Mouse (Mus musculus) intestine, embryonic 15.5 days (tissue): ENCODE results near the gene Gm48551. TPM values are rescaled to one million over a fixed set of nuclear protein-coding genes. Genes with fewer than 3 reads are reported as not detected.

Experiments
- ATAC-seq: fragments of 200-750 bp; cut with Nextera tagmentation; 2 replicates; pipeline ENCODE4 v1.8.0; 2017; ENCODE audit warnings: moderate TSS enrichment, moderate library complexity
- H3K27ac ChIP-seq: fragments of 300-500 bp; sonication (generic); 2 replicates; pipeline ENCODE4 v1.5.1; 2015; ENCODE audit warnings: mild to moderate bottlenecking, inconsistent platforms
- H3K27me3 ChIP-seq: fragments of 300-500 bp; sonication (generic); replicated peaks from 2 replicates; pipeline ENCODE4 v1.6.1; 2015; ENCODE audit warnings: inconsistent platforms
- H3K36me3 ChIP-seq: fragments of 300-500 bp; sonication (generic); 2 replicates; pipeline ENCODE4 v1.6.1; 2015; ENCODE audit warnings: inconsistent platforms
- H3K4me1 ChIP-seq: fragments of 300-500 bp; sonication (generic); replicated peaks from 2 replicates; pipeline ENCODE4 v1.6.1; 2015; ENCODE audit warnings: inconsistent platforms
- H3K4me2 ChIP-seq: fragments of 300-500 bp; sonication (generic); replicated peaks from 2 replicates; pipeline ENCODE4 v1.6.1; 2015; ENCODE audit warnings: mild to moderate bottlenecking, inconsistent platforms
- H3K4me3 ChIP-seq: fragments of 300-500 bp; sonication (generic); replicated peaks from 2 replicates; pipeline ENCODE4 v1.5.1; 2015; ENCODE audit warnings: inconsistent platforms
- H3K9ac ChIP-seq: fragments of 300-500 bp; sonication (generic); 2 replicates; pipeline ENCODE4 v1.6.1; 2015; ENCODE audit warnings: inconsistent platforms
- H3K9me3 ChIP-seq: fragments of 300-500 bp; sonication (generic); 2 replicates; pipeline ENCODE4 v1.6.1; 2016; ENCODE audit warnings: inconsistent platforms
- WGBS: fragments of 180-500 bp; shearing (Covaris S2); methylation state at CpG from one replicate; pipeline ENCODE4 v1.1.7; 2015; 5-methylcytosine and 5-hydroxymethylcytosine counted together
- polyA plus RNA-seq: library from polyadenylated mRNA; unstranded; fragments of >200 nt; fragmentation: Nextera tagmentation; extraction: Ambion mirVana; gene quantifications from 2 replicates; pipeline ENCODE4 v1.2.1, GENCODE M21; 2015

Gm48551 gene
- polyA plus RNA-seq, 1 experiment from 2014 or later: 2.8 TPM

DNA sequence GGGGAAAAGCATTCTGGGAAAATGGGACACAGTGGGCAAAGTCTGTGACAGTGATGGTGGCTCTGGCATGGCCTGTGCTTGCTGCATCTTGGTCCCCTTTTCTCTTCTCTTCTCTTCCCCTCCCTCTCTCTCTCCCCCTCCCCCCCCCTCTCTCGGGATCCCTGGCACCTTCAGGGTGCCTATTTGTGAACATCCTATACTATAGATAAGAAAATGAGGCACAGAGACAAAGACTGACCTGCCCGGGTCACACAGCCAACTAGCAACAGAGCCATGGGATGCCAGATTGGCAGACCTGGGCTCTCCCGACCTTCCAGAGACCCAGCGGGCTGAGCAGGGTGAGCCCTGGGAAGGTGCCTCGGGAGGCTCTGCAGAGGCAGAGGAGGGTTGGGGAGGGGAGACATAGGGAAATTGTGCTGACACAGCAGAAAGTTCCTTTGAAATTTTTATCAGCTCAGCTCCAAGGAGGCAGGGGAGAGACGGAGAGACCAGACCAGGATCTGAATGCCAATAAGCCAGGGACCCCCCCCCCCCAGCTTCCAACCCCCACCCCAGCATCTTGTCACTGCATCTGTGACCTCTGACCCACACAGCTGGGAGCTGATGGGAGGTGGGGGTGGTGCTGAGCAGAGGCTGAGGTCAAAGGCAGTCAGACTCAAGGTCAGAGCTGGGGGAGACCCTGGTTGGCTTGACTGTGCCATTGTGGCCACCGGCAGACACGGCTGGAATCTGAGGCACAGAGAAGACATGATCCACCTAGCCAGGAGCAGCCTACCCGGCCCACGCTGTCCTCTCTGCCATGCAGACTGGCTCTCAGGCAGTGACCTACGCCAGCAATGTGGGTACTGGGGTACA lies 34.2 kb downstream of the Gm48551 start:
- ATAC-seq: no peak
- 54% methylated on average over 11 of the region's 11 CpGs for WGBS
- no peak overlapping the region for H3K27ac ChIP-seq
- no peaks in the 10 kb centered on the region for H3K36me3 ChIP-seq
- no peak overlapping the region for H3K9ac ChIP-seq
- no peak overlapping the region for H3K4me2 ChIP-seq
- H3K4me1 ChIP-seq: peaks cover 51% of the 10 kb centered on the region
- no peaks in the 10 kb centered on the region for H3K27me3 ChIP-seq
- no peaks in the 10 kb centered on the region for H3K9me3 ChIP-seq
- no peak overlapping the region for H3K4me3 ChIP-seq

DNA sequence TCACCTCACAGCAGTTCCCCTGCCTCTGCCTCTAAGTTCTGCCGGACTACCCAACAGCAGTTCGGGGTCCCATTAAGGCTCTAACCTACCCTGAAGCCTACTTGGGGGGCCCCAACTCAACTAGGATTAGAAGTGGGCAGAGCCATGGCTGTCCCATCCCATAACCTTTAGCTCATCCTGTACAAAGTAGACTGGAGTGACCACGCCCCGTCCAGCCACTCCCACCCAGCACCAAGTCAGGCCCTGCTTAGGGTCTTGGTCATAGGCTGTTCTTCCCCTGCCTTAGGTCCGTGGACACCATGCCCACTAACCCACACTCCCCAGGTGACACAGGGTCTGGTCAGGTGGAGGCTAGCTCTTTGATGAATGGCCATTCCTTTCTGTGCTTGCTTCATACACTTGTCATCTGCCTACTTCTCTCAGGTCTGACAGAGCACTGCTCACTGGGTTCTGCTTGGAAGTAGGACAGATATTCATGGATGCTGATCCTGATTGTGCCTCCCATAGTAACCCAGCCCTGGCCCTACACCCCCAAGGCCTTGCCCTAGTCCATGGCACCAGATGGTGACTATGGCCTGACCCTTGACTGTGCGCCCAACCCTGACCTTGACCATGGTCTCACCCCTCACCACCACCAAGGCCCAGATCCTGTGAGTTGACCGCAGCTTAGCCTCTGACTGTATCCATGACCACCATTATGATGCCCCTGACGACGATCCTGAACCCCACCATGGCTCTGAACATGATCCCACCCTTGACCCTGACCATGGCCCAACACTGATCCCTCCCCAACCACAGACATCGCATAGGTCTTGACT lies 35.1 kb downstream of the Gm48551 start:
- H3K9ac ChIP-seq: no peak overlapping the region
- 86% methylated on average over 10 of the region's 10 CpGs for WGBS
- no peak overlapping the region for H3K27ac ChIP-seq
- no peak overlapping the region for H3K4me3 ChIP-seq
- no peaks in the 10 kb centered on the region for H3K9me3 ChIP-seq
- H3K4me1 ChIP-seq: peaks cover 48% of the 10 kb centered on the region
- H3K4me2 ChIP-seq: no peak overlapping the region
- no peaks in the 10 kb centered on the region for H3K36me3 ChIP-seq
- H3K27me3 ChIP-seq: no peaks in the 10 kb centered on the region
- ATAC-seq: no peak

DNA sequence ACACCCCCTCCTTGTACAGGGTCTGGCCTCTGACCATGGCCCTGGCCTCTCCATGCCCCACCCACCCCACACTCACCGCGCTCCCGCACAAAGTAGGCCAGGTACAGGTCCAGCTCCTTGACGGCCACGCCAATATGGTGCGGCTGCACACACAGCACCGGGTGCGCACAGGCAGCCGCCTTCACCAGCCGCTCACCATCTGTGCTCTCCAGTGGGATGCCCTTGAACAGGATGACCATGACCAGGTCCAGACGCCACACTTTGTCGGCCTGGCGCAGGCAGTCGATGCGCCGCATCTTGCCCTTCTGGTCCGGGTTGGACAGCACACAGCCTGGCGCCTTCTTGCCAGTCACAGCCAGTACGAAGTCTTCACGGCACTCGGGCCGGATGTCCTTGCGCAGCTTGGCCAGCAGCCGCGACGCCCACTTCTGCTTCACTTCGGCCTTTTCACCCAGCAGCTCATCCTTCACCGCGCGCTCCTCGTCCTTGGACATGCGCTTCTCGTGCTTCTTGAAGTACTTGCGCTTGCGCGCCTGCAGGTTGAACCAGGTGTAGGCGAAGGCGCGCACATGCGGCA lies 36.0 kb downstream of the Gm48551 start:
- Histone ChIP-seq H3K27me3 (no peaks in the 10 kb centered on the region), H3K9ac (no peak overlapping the region), H3K27ac (no peak overlapping the region), H3K9me3 (no peaks in the 10 kb centered on the region), H3K4me2 (no peak overlapping the region), H3K4me3 (no peak overlapping the region), H3K36me3 (no peaks in the 10 kb centered on the region), H3K4me1 (peaks cover 47% of the 10 kb centered on the region)
- ATAC-seq: no peak
- WGBS: 87% methylated on average over 40 of the region's 40 CpGs

DNA sequence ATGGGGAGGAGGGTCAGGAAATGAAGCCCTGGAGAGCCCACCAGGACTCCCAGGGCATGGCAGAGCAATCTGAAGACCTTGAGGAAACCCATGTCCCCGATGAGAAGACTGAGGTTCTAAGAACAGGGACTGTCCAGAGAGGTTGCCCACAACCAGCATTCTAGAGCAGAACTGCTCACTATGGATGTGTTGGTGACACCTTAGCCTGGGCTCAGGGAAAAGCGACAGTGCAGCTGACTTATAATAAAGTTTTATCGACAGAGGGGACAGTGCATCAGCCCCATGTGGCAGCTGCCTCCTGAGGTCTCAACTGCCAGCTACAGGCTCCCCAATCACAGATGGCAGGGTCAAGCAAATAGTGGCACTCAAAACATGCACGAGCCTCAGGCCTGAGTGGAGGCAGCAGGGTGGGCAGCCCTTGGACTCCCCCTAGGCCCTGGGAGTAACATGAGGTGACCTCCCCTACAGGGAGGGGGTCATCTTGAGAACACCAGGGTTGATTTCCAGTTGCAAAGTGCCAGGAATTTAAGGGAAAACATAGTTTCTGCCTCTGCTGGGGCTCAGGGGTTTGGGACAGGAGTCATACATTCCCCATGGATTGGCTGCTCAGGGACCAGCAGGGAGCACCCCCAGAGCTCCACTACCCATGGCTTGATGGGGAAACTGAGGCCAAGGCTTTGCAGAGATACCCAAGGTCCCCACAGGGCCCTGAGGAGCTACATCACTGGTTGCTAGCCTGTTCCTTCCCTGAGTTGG lies 37.0 kb downstream of the Gm48551 start:
- no peak overlapping the region for H3K9ac ChIP-seq
- H3K27me3 ChIP-seq: no peaks in the 10 kb centered on the region
- no peaks in the 10 kb centered on the region for H3K36me3 ChIP-seq
- no peak overlapping the region for H3K4me3 ChIP-seq
- no peaks in the 10 kb centered on the region for H3K9me3 ChIP-seq
- WGBS: 81% methylated on average over 4 of the region's 4 CpGs
- no peak overlapping the region for H3K27ac ChIP-seq
- no peak for ATAC-seq
- H3K4me1 ChIP-seq: peaks cover 48% of the 10 kb centered on the region
- H3K4me2 ChIP-seq: no peak overlapping the region

DNA sequence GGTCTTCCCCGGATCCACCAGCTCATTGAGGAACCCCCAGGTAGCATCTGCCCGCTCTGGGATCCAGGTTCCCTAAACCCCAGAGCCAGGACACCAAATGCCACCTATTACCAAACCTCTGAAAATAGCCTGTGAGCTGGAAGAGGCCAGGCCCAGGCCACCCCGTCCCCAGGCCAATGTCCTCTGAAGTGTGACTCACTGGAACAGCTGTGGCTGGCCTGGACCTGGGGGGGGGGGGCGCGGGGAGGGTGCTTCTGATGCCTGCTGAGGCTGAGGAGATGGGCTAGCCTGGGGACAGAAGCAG lies 37.5 kb downstream of the Gm48551 start:
- no peaks in the 10 kb centered on the region for H3K36me3 ChIP-seq
- H3K4me3 ChIP-seq: no peak overlapping the region
- H3K9me3 ChIP-seq: no peaks in the 10 kb centered on the region
- WGBS: 79% methylated on average over 5 of the region's 5 CpGs
- peaks cover 43% of the 10 kb centered on the region for H3K4me1 ChIP-seq
- no peak for ATAC-seq
- H3K4me2 ChIP-seq: no peak overlapping the region
- H3K27me3 ChIP-seq: no peaks in the 10 kb centered on the region
- no peak overlapping the region for H3K27ac ChIP-seq
- no peak overlapping the region for H3K9ac ChIP-seq

DNA sequence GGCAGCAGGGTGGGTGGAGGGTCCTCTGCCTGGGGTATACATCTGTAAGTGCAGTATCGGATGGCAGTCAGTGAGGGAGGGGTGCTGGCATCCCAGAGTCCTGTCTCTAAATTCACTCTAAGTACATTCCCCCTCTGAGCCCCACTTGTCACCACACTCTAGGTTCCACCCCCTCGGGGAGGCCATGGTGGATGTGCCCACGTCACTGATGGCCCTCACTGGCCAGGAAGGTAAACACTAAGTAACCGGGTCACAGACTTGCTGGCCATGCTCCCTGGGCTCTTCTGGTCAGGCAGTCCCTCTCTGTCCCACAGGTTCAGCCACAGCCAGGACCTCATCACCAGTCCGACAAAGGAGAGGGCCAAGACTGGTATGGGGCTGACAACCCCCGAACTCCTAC lies 37.9 kb downstream of the Gm48551 start:
- no peak overlapping the region for H3K27ac ChIP-seq
- H3K36me3 ChIP-seq: no peaks in the 10 kb centered on the region
- peaks cover 40% of the 10 kb centered on the region for H3K4me1 ChIP-seq
- H3K27me3 ChIP-seq: no peaks in the 10 kb centered on the region
- no peak for ATAC-seq
- 77% methylated on average over 6 of the region's 6 CpGs for WGBS
- no peak overlapping the region for H3K4me3 ChIP-seq
- no peak overlapping the region for H3K9ac ChIP-seq
- H3K4me2 ChIP-seq: no peak overlapping the region
- H3K9me3 ChIP-seq: no peaks in the 10 kb centered on the region

DNA sequence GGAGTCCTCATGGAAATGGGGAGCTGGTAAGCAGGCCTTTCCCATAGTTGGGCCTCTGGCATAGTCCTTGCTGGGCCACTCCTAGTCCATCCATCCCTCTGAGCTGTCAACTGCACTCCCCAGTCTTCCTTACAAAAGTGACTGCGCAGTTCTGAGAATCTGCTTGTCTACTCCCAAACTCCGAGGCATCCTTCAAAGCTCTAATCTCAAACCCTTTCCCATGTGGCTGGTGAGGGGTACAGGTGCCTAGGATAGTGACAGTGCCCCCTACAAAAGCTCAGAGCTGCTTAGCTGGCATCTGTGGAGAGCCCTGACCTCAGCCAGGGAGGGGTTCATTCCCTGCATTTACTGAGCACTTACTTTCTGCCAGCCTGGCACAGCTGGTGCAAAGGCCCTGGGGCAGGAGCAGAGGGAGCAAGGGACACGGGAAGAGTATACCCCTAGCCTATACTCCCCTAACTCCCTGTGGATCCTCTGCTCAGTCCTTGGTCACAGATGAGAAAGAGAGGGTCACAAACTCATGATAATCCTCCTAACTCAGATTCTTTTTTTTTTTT lies 38.5 kb downstream of the Gm48551 start:
- 83% methylated on average over 3 of the region's 3 CpGs for WGBS
- Histone ChIP-seq H3K4me3 (no peak overlapping the region), H3K4me1 (peaks cover 38% of the 10 kb centered on the region), H3K9me3 (no peaks in the 10 kb centered on the region), H3K36me3 (no peaks in the 10 kb centered on the region), H3K27ac (no peak overlapping the region), H3K4me2 (no peak overlapping the region), H3K9ac (no peak overlapping the region), H3K27me3 (no peaks in the 10 kb centered on the region)
- ATAC-seq: no peak

DNA sequence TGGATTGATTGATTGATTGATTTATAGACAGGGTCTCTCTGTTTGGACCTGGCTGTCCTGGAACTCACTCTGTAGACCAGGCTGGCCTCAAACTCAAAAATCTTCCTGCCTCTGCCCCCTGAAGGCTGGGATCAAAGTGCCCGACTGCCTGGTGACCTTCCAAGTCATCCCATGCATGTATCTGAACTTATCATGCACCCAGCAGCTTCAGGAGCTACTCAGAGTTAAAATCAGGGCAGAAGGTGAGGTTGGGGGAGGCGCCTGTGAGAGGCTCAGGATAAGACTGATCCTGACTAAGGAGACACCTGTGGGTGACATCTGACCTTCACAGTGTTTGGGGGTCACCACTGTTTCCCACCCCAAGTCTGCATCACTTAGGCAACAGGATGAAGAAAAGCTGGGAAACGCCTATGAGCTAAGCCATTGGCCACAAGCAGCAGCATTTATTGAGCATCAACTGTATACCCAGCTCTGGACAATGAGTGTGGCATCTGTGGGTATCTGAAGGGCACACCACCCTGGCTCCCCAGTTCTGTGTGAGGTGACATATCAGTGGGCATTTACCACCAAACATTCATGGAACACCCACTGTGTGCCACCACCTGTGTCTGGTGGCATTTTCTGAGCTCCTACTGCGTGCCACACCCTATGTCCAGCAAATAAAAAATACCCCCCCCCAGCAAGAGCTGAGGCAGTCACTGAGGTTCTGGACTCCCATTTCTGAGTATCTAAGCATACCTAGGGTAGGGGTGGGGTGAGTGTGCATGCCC lies 39.4 kb downstream of the Gm48551 start:
- no peaks in the 10 kb centered on the region for H3K9me3 ChIP-seq
- peak overlapping the region; percentile 66 for H3K4me3 ChIP-seq
- WGBS: 65% methylated on average over 4 of the region's 4 CpGs
- no peak overlapping the region for H3K9ac ChIP-seq
- H3K27me3 ChIP-seq: no peaks in the 10 kb centered on the region
- H3K4me2 ChIP-seq: peak overlapping the region; percentile 85
- peaks cover 30% of the 10 kb centered on the region for H3K4me1 ChIP-seq
- ATAC-seq: no peak
- H3K36me3 ChIP-seq: no peaks in the 10 kb centered on the region
- H3K27ac ChIP-seq: peak overlapping the region; percentile 36; the same call in 1 of the 2 replicates

DNA sequence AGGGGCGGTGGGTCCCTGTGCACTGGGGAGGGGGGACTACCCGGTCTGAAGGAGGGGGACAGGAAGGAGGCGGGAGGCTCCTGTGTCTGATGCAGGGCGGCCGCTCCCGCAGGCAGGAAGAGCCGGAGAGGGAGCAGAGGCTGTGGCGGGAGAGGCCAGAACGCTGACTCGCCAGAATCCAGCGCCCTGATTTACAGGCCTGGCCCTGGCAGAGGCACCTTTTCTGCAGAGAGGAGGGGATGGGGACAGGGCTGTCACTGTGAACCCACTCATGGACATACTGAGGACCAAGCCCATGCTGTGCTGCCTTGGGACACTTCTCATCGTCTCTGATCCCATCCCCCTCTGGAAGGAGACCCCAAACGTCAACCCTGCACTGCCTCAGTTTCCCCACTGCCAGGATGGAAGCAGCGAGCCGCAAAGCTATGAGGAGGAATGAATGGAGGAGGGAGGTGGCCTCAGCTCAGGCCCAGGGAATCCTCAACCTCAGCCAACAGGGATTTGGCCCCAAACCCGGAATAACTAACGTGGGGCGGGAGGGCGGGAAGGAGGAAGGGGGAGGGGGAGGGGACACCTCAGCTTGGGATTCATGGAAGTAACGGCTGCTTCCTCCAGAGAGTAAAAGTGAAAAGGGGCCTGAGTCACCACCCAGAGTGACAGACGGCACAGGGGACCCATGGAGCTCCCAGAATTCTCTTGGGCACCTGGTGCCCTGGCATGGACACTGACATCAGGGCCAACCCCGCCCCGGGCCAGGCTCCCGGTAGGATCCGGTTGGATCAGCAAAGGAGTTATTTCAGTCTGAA lies 40.2 kb downstream of the Gm48551 start:
- WGBS: 11% methylated on average over 25 of the region's 25 CpGs
- ATAC-seq: peak; percentile 14; the same call in 1 of the 2 replicates
- H3K27me3 ChIP-seq: no peaks in the 10 kb centered on the region
- peak overlapping the region; percentile 71 for H3K27ac ChIP-seq
- no peaks in the 10 kb centered on the region for H3K36me3 ChIP-seq
- H3K4me1 ChIP-seq: peaks cover 31% of the 10 kb centered on the region
- H3K9me3 ChIP-seq: no peaks in the 10 kb centered on the region
- H3K9ac ChIP-seq: peak overlapping the region; percentile 35; the same call in 1 of the 2 replicates
- H3K4me3 ChIP-seq: peak overlapping the region; percentile 66
- peak overlapping the region; percentile 85 for H3K4me2 ChIP-seq

DNA sequence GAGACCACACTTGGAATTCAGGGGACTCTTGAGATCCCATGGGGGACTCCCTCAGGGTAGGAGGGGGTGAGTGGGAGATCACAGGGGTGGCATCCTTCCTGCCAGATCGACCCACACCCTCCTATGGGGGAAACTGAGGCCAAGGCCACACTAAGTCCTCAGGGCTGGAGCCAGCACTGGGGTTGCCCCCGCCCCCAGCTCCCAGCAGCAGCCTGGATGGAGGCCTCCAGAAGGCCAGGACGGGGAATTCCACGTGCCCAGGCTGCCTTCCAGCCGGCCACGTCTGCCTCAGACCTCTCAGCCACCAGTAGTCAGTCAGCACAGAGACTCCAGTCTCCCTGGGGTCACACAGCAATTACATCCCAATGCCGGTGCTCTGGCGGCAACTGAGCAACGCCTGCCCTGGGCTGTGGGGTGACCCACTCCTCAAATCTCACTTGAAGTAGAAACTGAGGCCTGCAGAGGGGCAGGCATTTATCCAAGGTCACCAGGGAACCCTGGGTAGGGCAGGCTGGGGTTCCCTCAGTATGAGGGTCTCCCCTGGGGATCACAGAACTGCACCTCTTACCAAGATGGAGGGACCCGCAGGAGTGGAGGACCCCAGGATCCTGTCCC lies 41.1 kb downstream of the Gm48551 start:
- H3K27me3 ChIP-seq: no peaks in the 10 kb centered on the region
- 45% methylated on average over 10 of the region's 10 CpGs for WGBS
- H3K4me1 ChIP-seq: peaks cover 36% of the 10 kb centered on the region
- H3K9ac ChIP-seq: peak overlapping the region; percentile 35; the same call in 1 of the 2 replicates
- H3K27ac ChIP-seq: peak overlapping the region; percentile 71
- peak overlapping the region; percentile 85 for H3K4me2 ChIP-seq
- ATAC-seq: no peak
- no peaks in the 10 kb centered on the region for H3K36me3 ChIP-seq
- H3K4me3 ChIP-seq: peak overlapping the region; percentile 66
- no peaks in the 10 kb centered on the region for H3K9me3 ChIP-seq
